Mouse (Mus musculus) gonadal fat pad, adult 2 months (tissue): ENCODE measurements around the gene Arhgef28. TPM values are rescaled to one million over a fixed set of nuclear protein-coding genes. Genes with fewer than 3 reads are reported as not detected.

Source experiments
- DNase-seq: peaks from one replicate; pipeline ENCODE4 v3.0.0-alpha.2; 2012; ENCODE audit warnings: low read depth
- polyA plus RNA-seq: library from polyadenylated mRNA; depleted of rRNA; stranded (reverse); fragments of >200 nt; gene quantifications from 2 replicates; pipeline ENCODE4 v1.2.3, GENCODE M21; 2012

The Arhgef28 gene
- polyA plus RNA-seq, 1 experiment = 25.7 TPM

DNA sequence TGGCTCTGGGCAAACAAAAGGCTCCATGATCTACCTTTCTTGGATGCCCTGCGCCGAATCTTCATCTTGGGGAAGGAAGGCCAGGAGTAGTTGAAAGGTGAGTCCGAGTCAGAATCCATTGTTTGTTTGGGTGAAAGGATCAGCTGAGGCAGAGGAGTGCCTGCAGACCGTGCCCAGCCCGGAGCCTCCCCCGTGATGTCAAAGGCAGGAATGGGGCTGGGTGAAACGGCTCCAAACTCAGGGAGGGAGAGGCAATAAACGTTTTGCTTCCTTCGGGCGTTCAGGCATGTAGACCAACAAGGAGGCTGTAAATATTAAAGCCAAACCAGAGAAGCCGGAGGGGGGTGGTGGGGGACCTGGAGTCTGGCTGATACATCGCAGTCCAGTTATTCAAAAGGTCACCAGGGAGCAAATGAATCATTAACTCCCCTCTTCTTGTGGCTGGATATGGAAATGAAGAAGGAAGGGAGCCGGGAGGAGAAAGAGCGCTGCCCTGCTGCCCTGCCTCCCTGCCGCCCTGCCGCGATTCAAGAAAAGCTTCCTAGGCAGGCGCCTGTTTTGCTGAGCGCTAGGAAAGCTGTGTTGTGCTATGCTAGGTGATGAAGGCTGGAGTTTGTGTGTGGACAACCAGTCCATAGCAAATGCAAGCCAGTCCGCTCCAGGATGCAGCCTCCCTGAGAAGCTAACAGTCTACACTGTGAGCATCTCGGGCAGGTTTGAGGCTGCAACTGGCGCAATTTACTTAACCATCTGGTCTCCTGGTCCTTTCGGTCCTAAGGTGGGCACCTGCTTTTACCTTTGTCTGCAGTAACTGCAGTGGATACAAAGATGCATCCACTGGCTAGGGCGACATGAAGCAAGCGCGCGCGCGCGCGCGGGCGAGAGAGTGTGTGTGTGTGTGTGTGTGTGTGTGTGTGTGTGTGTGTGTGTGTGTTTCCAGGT, 190.0 kb downstream of the Arhgef28 start:
- DNase-seq = no peak

DNA sequence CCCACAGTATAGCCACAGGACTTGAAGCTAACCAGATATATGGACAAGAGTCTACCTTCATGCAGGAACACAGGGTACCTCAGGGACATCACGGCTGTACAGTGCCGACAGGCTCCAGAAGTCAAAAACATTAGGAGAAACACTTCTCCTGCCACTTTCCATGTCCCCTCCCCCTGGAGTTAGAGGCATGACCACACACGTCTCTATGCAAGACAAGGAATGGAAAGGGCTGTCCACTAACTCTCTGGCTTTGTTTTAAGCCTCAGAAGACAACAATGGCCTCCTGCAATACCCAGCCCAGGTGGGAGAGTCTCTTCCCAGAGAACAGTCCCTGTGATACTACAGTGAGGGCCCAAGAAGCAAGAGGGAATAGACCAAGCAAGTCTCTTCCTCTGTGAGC, 191.3 kb downstream of the Arhgef28 start:
- DNase-seq = no peak

DNA sequence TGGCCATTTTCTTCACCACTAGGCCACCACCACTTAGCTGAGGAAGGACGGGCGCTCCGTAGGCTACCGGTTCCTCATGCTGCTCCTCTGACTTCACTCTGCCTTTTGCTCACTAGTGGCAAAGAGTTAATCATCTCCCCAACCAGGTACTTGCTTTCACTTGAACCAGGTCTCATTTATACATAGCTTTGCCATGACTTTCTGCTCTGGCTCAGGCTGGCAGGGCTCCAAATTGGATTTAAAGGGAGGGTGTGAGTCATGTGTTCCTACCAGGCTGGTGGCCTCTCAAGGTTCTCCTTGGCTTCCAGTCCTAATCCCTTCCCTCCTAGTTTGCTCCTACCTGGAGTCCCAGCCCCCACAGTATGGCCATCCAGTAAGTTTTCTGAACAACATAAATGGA, 192.5 kb downstream of the Arhgef28 start:
- no peak for DNase-seq

DNA sequence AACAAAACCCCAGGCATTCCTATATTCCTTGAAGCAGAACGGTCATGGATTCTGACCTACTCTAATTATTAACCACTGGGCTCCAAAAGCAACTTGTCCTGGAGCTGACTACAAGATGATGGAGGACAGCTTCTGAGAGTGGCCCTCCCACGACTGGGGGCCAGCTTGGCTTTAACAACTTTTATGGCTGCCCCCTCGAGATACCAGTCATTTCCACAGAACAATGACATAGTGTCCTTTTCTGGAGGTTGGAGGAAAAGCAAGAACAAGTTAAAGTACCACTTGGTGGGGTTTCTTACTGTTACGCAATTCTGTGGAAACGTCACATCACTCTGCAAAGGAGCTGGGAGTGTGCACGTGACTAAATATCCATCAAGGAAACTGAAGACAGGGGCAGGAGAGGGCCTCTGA, 194.3 kb downstream of the Arhgef28 start:
- DNase-seq = no peak

GRCm38 (mm10) chr13:98009070-98009469, 197.2 kb downstream of the Arhgef28 start:
- DNase-seq = no peak

- no peak for DNase-seq
Measured at GRCm38 (mm10) chr13:98008588-98008987, 197.7 kb downstream of the Arhgef28 start.

- DNase-seq = no peak
Measured at GRCm38 (mm10) chr13:98005611-98006218, 200.5 kb downstream of the Arhgef28 start.

DNA sequence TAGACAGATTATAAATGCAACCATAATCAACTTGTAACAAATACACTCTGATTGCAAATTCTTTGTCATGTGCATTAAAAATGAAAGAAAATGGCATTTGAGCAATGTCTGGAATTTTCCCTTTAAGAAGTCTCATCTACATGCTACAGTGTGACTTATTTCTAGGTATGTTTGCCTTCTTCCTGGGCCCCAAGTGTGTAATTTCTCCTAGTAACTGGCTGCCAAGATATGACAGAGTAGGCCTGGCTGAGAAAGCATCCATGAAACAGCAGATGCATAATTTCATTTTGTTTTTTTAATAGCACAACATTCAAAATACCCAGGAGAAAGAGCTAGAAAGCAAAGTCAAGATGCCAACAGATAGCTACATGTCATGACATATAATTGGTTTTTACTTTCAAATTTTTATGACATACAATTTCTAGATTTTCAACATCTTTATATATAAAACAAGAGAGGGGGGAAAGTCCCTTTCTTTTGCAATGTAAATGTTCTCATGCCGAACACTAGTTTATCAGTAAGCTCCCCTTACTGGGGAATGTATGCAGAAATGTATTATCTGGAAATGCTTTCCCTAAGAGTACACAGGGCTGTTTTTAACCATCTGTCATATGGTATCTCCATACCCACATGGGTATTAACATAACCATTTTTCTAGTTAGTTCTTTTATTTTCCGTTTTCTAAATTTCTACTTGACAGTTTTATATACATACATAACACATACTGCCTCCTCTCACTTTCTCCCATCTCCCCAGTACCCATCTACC, 201.4 kb downstream of the Arhgef28 start:
- no peak for DNase-seq

DNA sequence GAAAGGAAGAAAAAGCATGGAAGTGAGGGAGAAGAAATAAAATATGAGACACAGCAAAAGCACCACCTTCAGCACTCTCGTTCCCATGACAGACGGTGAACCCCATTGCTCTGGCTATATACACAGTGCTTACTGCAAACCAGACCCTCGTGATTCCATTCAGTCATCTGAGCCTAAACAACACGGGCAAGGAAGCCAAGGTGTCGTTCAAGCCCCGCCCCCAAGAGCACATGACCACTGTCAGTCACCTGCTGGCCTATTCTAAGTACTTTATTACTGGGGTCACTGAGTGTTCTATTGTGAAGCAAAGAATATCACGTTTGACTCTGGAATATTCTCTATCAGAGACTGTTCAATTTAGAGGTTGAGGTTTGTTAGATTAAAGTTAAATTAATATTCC, 202.5 kb downstream of the Arhgef28 start:
- DNase-seq = no peak

- DNase-seq = no peak
Measured at GRCm38 (mm10) chr13:98002598-98002997, 203.6 kb downstream of the Arhgef28 start.

DNA sequence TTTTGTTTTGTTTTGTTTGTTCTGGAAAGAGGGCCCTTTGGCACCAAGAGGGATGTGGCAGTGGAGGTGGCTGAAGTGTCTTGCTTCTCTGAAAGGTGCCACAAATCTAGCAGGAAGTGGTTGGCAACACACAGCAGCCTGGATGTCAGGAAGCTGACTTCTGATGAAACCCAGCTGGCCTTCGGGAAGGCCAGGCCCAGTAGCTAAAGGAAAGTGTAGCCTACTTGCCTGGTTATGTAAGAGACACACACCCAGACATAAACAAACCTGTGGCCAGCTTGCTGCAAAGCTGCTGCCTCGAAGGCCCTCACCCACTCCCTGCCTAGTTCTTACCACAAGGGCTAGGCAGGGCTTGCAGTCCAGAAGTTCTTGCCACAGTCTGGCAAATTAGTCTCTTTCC, 204.1 kb downstream of the Arhgef28 start:
- no peak for DNase-seq

- no peak for DNase-seq
Measured at GRCm38 (mm10) chr13:98001719-98002118, 204.5 kb downstream of the Arhgef28 start.

- no peak for DNase-seq
Measured at GRCm38 (mm10) chr13:98000841-98001240, 205.4 kb downstream of the Arhgef28 start.

DNA sequence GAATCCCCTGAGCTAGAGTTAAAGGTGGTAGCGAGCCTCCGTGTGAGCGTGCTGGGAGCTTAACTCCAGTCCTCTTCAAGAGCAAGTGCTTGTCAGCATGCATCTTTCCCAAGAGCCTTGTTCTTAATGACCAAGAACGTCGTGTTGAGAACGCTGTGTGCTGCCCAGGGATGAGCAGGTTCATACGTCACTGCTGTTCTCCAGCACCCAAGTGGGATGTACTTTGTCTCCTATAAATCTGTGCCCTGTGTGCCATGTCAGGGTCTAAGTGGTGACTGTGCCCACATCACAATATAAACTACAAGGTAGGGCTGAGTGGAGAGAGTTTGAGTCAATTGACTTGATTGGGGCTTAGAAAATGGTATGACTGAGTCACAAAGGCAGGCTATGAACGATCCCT, 207.1 kb downstream of the Arhgef28 start:
- no peak for DNase-seq

- no peak for DNase-seq
Measured at GRCm38 (mm10) chr13:97998570-97998969, 207.7 kb downstream of the Arhgef28 start.

- DNase-seq = no peak
Measured at GRCm38 (mm10) chr13:97990939-97991338, 215.3 kb downstream of the Arhgef28 start.

GRCm38 (mm10) chr13:97988796-97989195, 217.4 kb downstream of the Arhgef28 start:
- no peak for DNase-seq

DNA sequence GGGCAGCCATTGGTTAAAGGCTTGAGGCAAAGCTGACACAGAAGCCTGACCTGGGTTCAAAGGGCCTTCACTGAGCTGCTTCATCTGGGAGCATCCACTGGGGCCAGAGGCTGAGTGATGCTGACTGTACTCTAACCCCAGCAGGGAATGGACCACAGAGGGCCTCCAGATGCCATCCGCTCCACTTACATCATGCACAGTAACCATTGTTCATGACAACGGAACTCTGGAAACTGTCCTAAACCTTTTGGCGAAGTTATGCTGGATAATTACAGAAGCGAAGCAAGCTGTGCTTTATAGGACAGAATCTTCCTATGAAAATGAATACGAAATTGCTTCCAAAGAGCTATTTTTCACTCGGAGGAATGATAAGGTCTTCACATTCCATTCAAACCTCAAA, 219.5 kb downstream of the Arhgef28 start:
- no peak for DNase-seq

GRCm38 (mm10) chr13:97977104-97977503, 229.1 kb downstream of the Arhgef28 start:
- no peak for DNase-seq

DNA sequence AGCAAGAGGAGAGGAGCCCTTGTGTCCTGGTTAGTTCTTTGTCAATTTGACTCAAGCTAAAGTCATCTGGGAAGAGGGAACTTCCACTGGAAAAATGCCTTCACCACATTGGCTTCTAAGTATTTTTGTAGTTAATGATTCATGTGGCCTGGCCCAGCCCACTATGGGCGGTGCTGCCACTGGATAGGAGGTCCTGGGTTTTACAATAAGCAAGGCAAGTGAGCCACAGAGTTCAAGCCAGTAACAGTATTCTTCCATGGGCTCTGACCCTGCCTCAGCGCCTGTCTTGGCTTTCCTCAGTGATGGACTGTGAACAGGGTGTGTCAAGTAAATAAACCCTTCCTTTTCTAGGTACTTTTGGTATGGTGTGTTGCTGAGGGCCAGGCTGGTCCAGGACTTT, 229.6 kb downstream of the Arhgef28 start:
- DNase-seq = no peak

- DNase-seq = no peak
Measured at GRCm38 (mm10) chr13:97974532-97975194, 231.6 kb downstream of the Arhgef28 start.

GRCm38 (mm10) chr13:97973915-97974314, 232.3 kb downstream of the Arhgef28 start:
- no peak for DNase-seq
